25 mouse cellular contexts compared by ENCODE assay signal in genomic region chr2:158120211-158120610, GRCm38 (mm10). TPM values are rescaled to one million over a fixed set of nuclear protein-coding genes. Genes with fewer than 3 reads are reported as not detected.
DNase-seq lines count a peak whose midpoint lies in the region; ATAC-seq and TF ChIP-seq lines count a peak whose summit lies in the region.
"Had no signal": no experiment of that assay in that cellular context is flagged by ENCODE, and none has a peak within 500 bp of the region (broad histone marks: within the 10 kb centered on the region; RNA-seq: fewer than 3 reads in every experiment).

No protein-coding gene starts in this region.

- no peak overlapping the region for H3K4me2 ChIP-seq in limb, embryonic 14.5 days (replicated peaks; ENCODE audit: low read depth, low read length, severe bottlenecking)
- H3K4me2 ChIP-seq: embryonic facial prominence, embryonic 12.5 days; forebrain, embryonic 13.5 days; forebrain, embryonic 15.5 days had no signal

- peak; percentile 28 to 45 for DNase-seq in cerebellum, postnatal 14 days
- peak; percentile 54 for DNase-seq in gastrocnemius, adult 2 months
- no peak for DNase-seq in gastrocnemius, postnatal 4 days (ENCODE audit: low spot score in 2 of 2)
- DNase-seq in limb, embryonic 14.5 days (ENCODE audit: low spot score): peak; percentile 16
- DNase-seq in limb, embryonic 10.5 days (ENCODE audit: low spot score): no peak
- peak; percentile 15 for DNase-seq in lung, postnatal 36 days
- DNase-seq in lung, postnatal 25 days (ENCODE audit: low spot score): no peak
- DNase-seq: adrenal gland, adult 8-10 months; adrenal gland, postnatal 14 days; adrenal gland, postnatal 36 days; B cell, adult 2 months; cerebellum, adult 11 months; cerebellum, adult 18-20 months; cerebellum, adult 8-10 months; cerebellum, adult 9-11 months; cerebellum, postnatal 25 days had no signal

- TF ChIP-seq CTCF in gastrocnemius, adult 2 months (IDR thresholded peaks at IDR 0.05): no peak

- WGBS in limb, embryonic 14.5 days: 64% methylated on average over 8 of the region's 8 CpGs
- WGBS in limb, embryonic 10.5 days: 82% methylated on average over 8 of the region's 8 CpGs

- peaks cover 9% of the 10 kb centered on the region for H3K4me1 ChIP-seq in limb, embryonic 14.5 days (ENCODE audit: control insufficient read depth, insufficient read depth, low read length)
- peaks cover 20% of the 10 kb centered on the region for H3K4me1 ChIP-seq in limb, embryonic 10.5 days
- H3K4me1 ChIP-seq: embryonic facial prominence, embryonic 12.5 days; forebrain, embryonic 15.5 days had no signal

- no peaks in the 10 kb centered on the region for H3K36me3 ChIP-seq in limb, embryonic 14.5 days (ENCODE audit: control insufficient read depth, insufficient read depth, low read length)
- H3K36me3 ChIP-seq in limb, embryonic 10.5 days: no peaks in the 10 kb centered on the region
- H3K36me3 ChIP-seq: embryonic facial prominence, embryonic 10.5 days; embryonic facial prominence, embryonic 12.5 days; forebrain, embryonic 15.5 days had no signal

- H3K9me3 ChIP-seq in limb, embryonic 14.5 days (ENCODE audit: control insufficient read depth, low read length): no peaks in the 10 kb centered on the region
- no peaks in the 10 kb centered on the region for H3K9me3 ChIP-seq in limb, embryonic 10.5 days (replicated peaks)
- H3K9me3 ChIP-seq: embryonic facial prominence, embryonic 10.5 days; embryonic facial prominence, embryonic 12.5 days; forebrain, embryonic 13.5 days; forebrain, embryonic 15.5 days; G1E had no signal

- H3K27ac ChIP-seq in gastrocnemius, adult 2 months: peak overlapping the region; percentile 80; the same call in 1 of the 2 replicates
- no peak overlapping the region for H3K27ac ChIP-seq in limb, embryonic 14.5 days (replicated peaks; ENCODE audit: low read depth, low read length)
- no peak overlapping the region for H3K27ac ChIP-seq in limb, embryonic 10.5 days
- H3K27ac ChIP-seq: embryonic facial prominence, embryonic 10.5 days; embryonic facial prominence, embryonic 12.5 days; forebrain, embryonic 13.5 days; forebrain, embryonic 15.5 days had no signal

- intact Hi-C loops in gastrocnemius, adult 2 months (cut with DNase I): no loop called here

- no peak for TF ChIP-seq POLR2A in limb, embryonic 14.5 days (IDR thresholded peaks at IDR 0.05; ENCODE audit: borderline replicate concordance, extremely low read depth, insufficient read depth, insufficient read length)

- no peaks in the 10 kb centered on the region for H3K27me3 ChIP-seq in limb, embryonic 14.5 days (ENCODE audit: control insufficient read depth, insufficient read depth, low read length)
- H3K27me3 ChIP-seq in limb, embryonic 10.5 days (ENCODE audit: low read depth, poor library complexity, severe bottlenecking): no peaks in the 10 kb centered on the region
- H3K27me3 ChIP-seq: embryonic facial prominence, embryonic 12.5 days; forebrain, embryonic 13.5 days; forebrain, embryonic 15.5 days; Patski had no signal

- no peak for ATAC-seq in cerebellum, adult (ENCODE audit: insufficient number of reproducible peaks, low FRiP score, low TSS enrichment)
- ATAC-seq in limb, embryonic 14.5 days (ENCODE audit: low FRiP score, low read depth): no peak
- ATAC-seq: activated CD4-positive, CD25-positive, alpha-beta regulatory T cell, adult 4 months; CD4-positive, CD25-positive, alpha-beta regulatory T cell, adult 4 months; forebrain, embryonic 13.5 days; forebrain, embryonic 15.5 days; Patski had no signal

- no peak overlapping the region for H3K9ac ChIP-seq in limb, embryonic 14.5 days (ENCODE audit: low read depth, low read length, severe bottlenecking)
- H3K9ac ChIP-seq: embryonic facial prominence, embryonic 12.5 days; forebrain, embryonic 13.5 days; forebrain, embryonic 15.5 days had no signal

- no peak overlapping the region for H3K4me3 ChIP-seq in gastrocnemius, adult 2 months
- no peak overlapping the region for H3K4me3 ChIP-seq in limb, embryonic 14.5 days (replicated peaks; ENCODE audit: low read length)
- no peak overlapping the region for H3K4me3 ChIP-seq in limb, embryonic 10.5 days
- H3K4me3 ChIP-seq: embryonic facial prominence, embryonic 10.5 days; embryonic facial prominence, embryonic 12.5 days; forebrain, embryonic 13.5 days; forebrain, embryonic 15.5 days had no signal

RNA-seq across cellular contexts. Expression of gene Tgm2, which starts 26.0 kb away (rescaled TPM):
- total RNA-seq in gastrocnemius, adult 2 months (2021): 10 to 100 TPM; 44.2 to 55.4 TPM
- 100 to 1,000 TPM in 1 of 2 experiments, 10 to 100 TPM in 1; 81.0 to 130 TPM for total RNA-seq in gastrocnemius, postnatal 4 days (2021)
- polyA plus RNA-seq in limb, embryonic 14.5 days (2012; rRNA removed): 12.1 and 14.8 TPM in 2 replicates
- polyA plus RNA-seq in limb, embryonic 14.5 days (2014; fragmentation: Nextera tagmentation; extraction: Ambion mirVana): 6.7 and 6.9 TPM in 2 replicates
- polyA plus RNA-seq in limb, embryonic 10.5 days (2016; fragmentation: Nextera tagmentation; extraction: Ambion mirVana): 3.7 and 5.5 TPM in 2 replicates

Comparison
In these comparisons a context has a peak if more than half of its experiments do, and no peak if none do; other contexts are left out.
1. DNase-seq: peak in cerebellum, postnatal 14 days (2 of 2), gastrocnemius, adult 2 months (single experiment), limb, embryonic 14.5 days (single experiment) and lung, postnatal 36 days (single experiment); none in gastrocnemius, postnatal 4 days (0 of 2), limb, embryonic 10.5 days (single experiment) and lung, postnatal 25 days (single experiment).